In the genomic region with DNA sequence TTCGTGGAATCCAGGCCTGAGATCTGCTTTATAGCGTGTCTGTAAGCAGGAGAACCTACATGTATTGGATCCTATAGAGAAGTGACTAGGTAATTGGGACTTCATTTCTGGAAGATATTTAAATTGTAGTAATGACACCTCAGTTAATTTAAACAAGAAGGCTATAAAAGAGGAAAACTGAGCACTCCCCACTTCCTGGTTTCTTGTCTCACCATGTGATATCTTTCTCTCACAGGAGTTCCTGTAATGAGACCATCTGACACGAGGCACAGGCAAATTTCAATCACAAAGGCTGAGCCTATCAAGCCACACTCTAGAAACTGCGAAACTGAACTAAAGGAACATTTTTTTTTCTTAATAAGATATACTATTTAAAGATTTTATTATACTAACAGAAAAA, we compare ENCODE assay signal across 25 mouse cellular contexts.
A peak's percentile ranks its signal among the peaks of the same experiment; 100 is the strongest.
DNase-seq lines count a peak whose midpoint lies in the region; ATAC-seq and TF ChIP-seq lines count a peak whose summit lies in the region.
"Had no signal": no experiment of that assay in that cellular context is flagged by ENCODE, and none has a peak within 500 bp of the region (broad histone marks: within the 10 kb centered on the region; RNA-seq: fewer than 3 reads in every experiment).

No protein-coding gene starts in this region.

- H3K4me1 ChIP-seq in midbrain, embryonic 11.5 days (ENCODE audit: control insufficient read depth, insufficient read depth, low read length): no peaks in the 10 kb centered on the region
- no peaks in the 10 kb centered on the region for H3K4me1 ChIP-seq in midbrain, embryonic 10.5 days
- peaks cover 4% of the 10 kb centered on the region; the same call in 1 of the 2 replicates for H3K4me1 ChIP-seq in G1E (ENCODE audit: insufficient read depth, low read depth, low read length)
- H3K4me1 ChIP-seq in liver, embryonic 12.5 days: no peaks in the 10 kb centered on the region
- H3K4me1 ChIP-seq: embryonic facial prominence, embryonic 13.5 days; embryonic facial prominence, embryonic 15.5 days; forebrain, embryonic 10.5 days; forebrain, embryonic 12.5 days had no signal

- ATAC-seq in midbrain, embryonic 11.5 days (ENCODE audit: low FRiP score): no peak
- ATAC-seq in G1E (ENCODE audit: extremely low read depth, insufficient number of reproducible peaks, low FRiP score, poor library complexity, severe bottlenecking): peak; percentile 73
- ATAC-seq in liver, embryonic 12.5 days: no peak
- ATAC-seq: CD4-positive, CD25-positive, alpha-beta regulatory T cell, adult 4 months; forebrain, embryonic 14.5 days had no signal

- no peak overlapping the region for H3K9ac ChIP-seq in midbrain, embryonic 11.5 days (ENCODE audit: low read length)
- H3K9ac ChIP-seq in liver, embryonic 12.5 days: no peak overlapping the region
- H3K9ac ChIP-seq: embryonic facial prominence, embryonic 13.5 days; embryonic facial prominence, embryonic 15.5 days; forebrain, embryonic 12.5 days had no signal

- H3K4me3 ChIP-seq in midbrain, embryonic 11.5 days (ENCODE audit: low read depth, low read length): no peak overlapping the region
- H3K4me3 ChIP-seq in midbrain, embryonic 10.5 days: no peak overlapping the region
- H3K4me3 ChIP-seq in G1E (ENCODE audit: low read depth, low read length): no peak overlapping the region
- H3K4me3 ChIP-seq in liver, embryonic 12.5 days: no peak overlapping the region
- H3K4me3 ChIP-seq: embryonic facial prominence, embryonic 13.5 days; embryonic facial prominence, embryonic 15.5 days; erythroblast, embryonic 14.5 days; forebrain, embryonic 10.5 days; forebrain, embryonic 12.5 days had no signal

- 82% methylated on average over 4 of the region's 4 CpGs for WGBS in midbrain, embryonic 11.5 days
- WGBS in midbrain, embryonic 10.5 days: 85% methylated on average over 4 of the region's 4 CpGs
- 45% methylated on average over 4 of the region's 4 CpGs for WGBS in liver, embryonic 12.5 days (ENCODE audit: insufficient replicate concordance)

- H3K36me3 ChIP-seq in midbrain, embryonic 11.5 days (ENCODE audit: control insufficient read depth, insufficient read depth, low read length): no peaks in the 10 kb centered on the region
- no peaks in the 10 kb centered on the region for H3K36me3 ChIP-seq in midbrain, embryonic 10.5 days
- no peaks in the 10 kb centered on the region for H3K36me3 ChIP-seq in G1E (replicated peaks)
- H3K36me3 ChIP-seq in liver, embryonic 12.5 days: no peaks in the 10 kb centered on the region
- H3K36me3 ChIP-seq: embryonic facial prominence, embryonic 13.5 days; embryonic facial prominence, embryonic 15.5 days; forebrain, embryonic 10.5 days; forebrain, embryonic 12.5 days had no signal

- no peak overlapping the region for H3K27ac ChIP-seq in midbrain, embryonic 11.5 days (ENCODE audit: low read depth, low read length)
- H3K27ac ChIP-seq in midbrain, embryonic 10.5 days (replicated peaks): no peak overlapping the region
- H3K27ac ChIP-seq in liver, embryonic 12.5 days: no peak overlapping the region
- H3K27ac ChIP-seq: embryonic facial prominence, embryonic 13.5 days; embryonic facial prominence, embryonic 15.5 days; forebrain, embryonic 10.5 days; forebrain, embryonic 12.5 days had no signal

- peak; percentile 66 for DNase-seq in midbrain, embryonic 11.5 days (ENCODE audit: low spot score, missing footprints)
- DNase-seq in midbrain, embryonic 10.5 days (ENCODE audit: low spot score): no peak
- no peak for DNase-seq in G1E (ENCODE audit: low spot score)
- DNase-seq in MEL-GATA-1-ER (ENCODE audit: extremely low read depth, low read depth): peak; percentile 67
- no peak for DNase-seq in heart, adult 9 months (ENCODE audit: low spot score in 2 of 2)
- DNase-seq: adrenal gland, adult 2 months; adrenal gland, postnatal 10 days; adrenal gland, postnatal 25 days; B cell, adult 2 months; cerebellum, adult 11 months; cerebellum, adult 18-20 months; cerebellum, adult 8-10 months; cerebellum, adult 9-11 months; cerebellum, postnatal 14 days; cerebellum, postnatal 36 days; embryo, embryonic 11 days had no signal

- TF ChIP-seq CTCF in G1E (IDR thresholded peaks at IDR 0.05; ENCODE audit: low read depth, low read length): no peak

- H3K9me3 ChIP-seq in midbrain, embryonic 11.5 days (ENCODE audit: control insufficient read depth, low read length): no peaks in the 10 kb centered on the region
- no peaks in the 10 kb centered on the region for H3K9me3 ChIP-seq in midbrain, embryonic 10.5 days (replicated peaks)
- H3K9me3 ChIP-seq in G1E (replicated peaks): no peaks in the 10 kb centered on the region
- no peaks in the 10 kb centered on the region for H3K9me3 ChIP-seq in liver, embryonic 12.5 days (replicated peaks)
- H3K9me3 ChIP-seq: embryonic facial prominence, embryonic 13.5 days; embryonic facial prominence, embryonic 15.5 days; forebrain, embryonic 10.5 days; forebrain, embryonic 12.5 days had no signal

- H3K4me2 ChIP-seq in midbrain, embryonic 11.5 days: no peak overlapping the region
- H3K4me2 ChIP-seq in liver, embryonic 12.5 days: no peak overlapping the region
- H3K4me2 ChIP-seq: embryonic facial prominence, embryonic 13.5 days; embryonic facial prominence, embryonic 15.5 days; forebrain, embryonic 12.5 days had no signal

- no peaks in the 10 kb centered on the region for H3K27me3 ChIP-seq in midbrain, embryonic 11.5 days (ENCODE audit: control insufficient read depth, insufficient read depth, low read length)
- no peaks in the 10 kb centered on the region for H3K27me3 ChIP-seq in midbrain, embryonic 10.5 days (ENCODE audit: low read depth, poor library complexity, severe bottlenecking)
- no peaks in the 10 kb centered on the region for H3K27me3 ChIP-seq in G1E (ENCODE audit: insufficient read depth, low read length)
- H3K27me3 ChIP-seq in liver, embryonic 12.5 days (replicated peaks): no peaks in the 10 kb centered on the region
- H3K27me3 ChIP-seq: CH12.LX; embryonic facial prominence, embryonic 13.5 days; embryonic facial prominence, embryonic 15.5 days; forebrain, embryonic 12.5 days had no signal

Comparison
In these comparisons a context has a peak if more than half of its experiments do, and no peak if none do; other contexts are left out.
1. DNase-seq: peak in midbrain, embryonic 11.5 days (single experiment) and MEL-GATA-1-ER (single experiment); none in midbrain, embryonic 10.5 days (single experiment), G1E (single experiment) and heart, adult 9 months (0 of 2).